Mouse (Mus musculus): Measurements from ENCODE around the gene Notch2.

GRCm38 (mm10) chr3:98153460-98153859, 140.1 kb downstream of the Notch2 start:
- no peak for TF ChIP-seq CTCF (IDR thresholded peaks at IDR 0.05; ENCODE audit: borderline replicate concordance, control insufficient read depth, extremely low read depth, insufficient read depth, low read length, poor library complexity)
- no peak for TF ChIP-seq POLR2A (IDR thresholded peaks at IDR 0.05; ENCODE audit: control insufficient read depth, extremely low read depth, insufficient read depth, low read length, poor library complexity)

All from thymus, adult 2 months (tissue).